Mouse (Mus musculus): Measurements from ENCODE around the gene Tfcp2.

- TF ChIP-seq MAX (IDR thresholded peaks at IDR 0.05) = no peak
- no peak for TF ChIP-seq USF1 (IDR thresholded peaks at IDR 0.05; ENCODE audit: low read depth)
- no peak for TF ChIP-seq CTCF (IDR thresholded peaks at IDR 0.05; ENCODE audit: control insufficient read depth, insufficient read depth, insufficient read length)
- no peak for TF ChIP-seq MYOG (IDR thresholded peaks at IDR 0.05; ENCODE audit: control insufficient read depth, extremely low read depth, insufficient read length)
- no peak for TF ChIP-seq CEBPB (IDR thresholded peaks at IDR 0.05; ENCODE audit: low read depth)
- no peak for TF ChIP-seq MYOD1 (IDR thresholded peaks at IDR 0.05; ENCODE audit: control insufficient read depth, insufficient read length, low read depth)
- TF ChIP-seq FOSL1 (IDR thresholded peaks at IDR 0.05; ENCODE audit: insufficient read depth, low read length, poor library complexity, severe bottlenecking) = no peak
Measured at GRCm38 (mm10) chr15:100456356-100456991, 95.3 kb downstream of the Tfcp2 start.

Measured in C2C12 (cell line).